Mouse (Mus musculus) megakaryocyte, embryonic 14.5 days (primary cell): ENCODE data around the gene Astn1. TPM values are rescaled to one million over a fixed set of nuclear protein-coding genes. Genes with fewer than 3 reads are reported as not detected.

ENCODE experiments used
- H3K27me3 ChIP-seq: replicated peaks from 2 replicates; pipeline ENCODE3; 2012; ENCODE audit warnings: inconsistent platforms
- H3K36me3 ChIP-seq: replicated peaks from 2 replicates; pipeline ENCODE3; 2012; ENCODE audit warnings: low read length, inconsistent platforms, mixed read lengths
- H3K4me1 ChIP-seq: 2 replicates; pipeline ENCODE4 v1.6.1; 2012; ENCODE audit warnings: inconsistent platforms
- H3K4me3 ChIP-seq: replicated peaks from 2 replicates; pipeline ENCODE3; 2012; ENCODE audit warnings: moderate library complexity, mild to moderate bottlenecking, inconsistent platforms
- H3K9me3 ChIP-seq: 2 replicates; pipeline ENCODE4 v1.6.1; 2012; ENCODE audit warnings: inconsistent platforms
- FLI1 ChIP-seq: IDR thresholded peaks from 2 replicates; pipeline ENCODE4 v1.6.1; 2012; ENCODE audit warnings: low read length, inconsistent platforms, mixed read lengths
- GATA1 ChIP-seq: IDR thresholded peaks from 3 replicates; pipeline ENCODE4 v1.6.1; 2012; ENCODE audit warnings: mixed read lengths, low read length, inconsistent platforms, borderline replicate concordance
- polyA plus RNA-seq: library from polyadenylated mRNA; stranded (reverse); fragments of >175 nt; gene quantifications from 2 replicates; pipeline ENCODE4 v1.2.3, GENCODE M21; 2012; ENCODE audit warnings: low replicate concordance; ENCODE audit not compliant: insufficient read depth

Astn1 gene
- polyA plus RNA-seq, 1 experiment, result not detected

DNA sequence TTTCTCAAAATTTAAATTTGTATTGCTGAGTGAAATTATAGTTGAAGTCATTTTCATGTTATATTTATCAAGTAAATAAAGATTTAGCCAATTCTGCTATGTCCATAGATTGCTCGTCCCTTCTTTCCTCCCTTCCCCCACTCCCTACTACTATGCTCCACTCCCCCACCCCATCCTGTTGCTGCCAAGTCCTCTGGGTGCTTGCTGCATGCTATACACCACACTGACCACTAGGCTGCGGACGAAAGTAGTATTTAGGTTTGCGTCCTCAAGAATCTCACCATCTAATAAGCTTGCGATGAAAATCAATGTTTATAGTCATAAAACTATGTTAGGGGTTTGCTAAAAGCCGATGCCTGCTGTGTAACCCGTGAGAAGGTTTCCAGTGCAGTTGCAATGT is 235.9 kb downstream of the Astn1 start:
- no peak for TF ChIP-seq GATA1
- no peak for TF ChIP-seq FLI1
- H3K9me3 ChIP-seq, result peaks cover 15% of the 10 kb centered on the region
- H3K4me3 ChIP-seq, result no peak overlapping the region
- no peaks in the 10 kb centered on the region for H3K36me3 ChIP-seq
- no peaks in the 10 kb centered on the region for H3K27me3 ChIP-seq
- no peaks in the 10 kb centered on the region for H3K4me1 ChIP-seq

DNA sequence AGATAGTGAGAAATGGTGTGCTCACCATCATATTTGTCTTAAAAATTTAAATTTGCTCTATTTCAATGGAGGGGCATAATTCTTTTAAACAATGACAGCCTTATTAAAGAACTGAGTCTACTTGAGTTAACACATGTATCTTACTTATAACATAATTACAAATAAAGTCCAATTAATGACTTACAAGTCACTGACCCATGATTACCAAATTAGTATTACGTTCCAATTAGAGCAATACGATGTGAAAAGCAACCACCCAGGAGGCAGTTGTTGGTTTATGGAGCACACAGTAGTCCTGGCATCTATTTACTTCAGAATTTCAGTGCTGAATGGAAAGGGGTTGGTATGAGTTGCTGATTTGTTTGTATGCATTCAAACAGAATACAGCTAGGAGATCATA is 237.4 kb downstream of the Astn1 start:
- Histone ChIP-seq H3K4me3 (no peak overlapping the region), H3K36me3 (no peaks in the 10 kb centered on the region), H3K4me1 (no peaks in the 10 kb centered on the region), H3K9me3 (peaks cover 15% of the 10 kb centered on the region), H3K27me3 (no peaks in the 10 kb centered on the region)
- TF ChIP-seq GATA1, result no peak
- no peak for TF ChIP-seq FLI1

DNA sequence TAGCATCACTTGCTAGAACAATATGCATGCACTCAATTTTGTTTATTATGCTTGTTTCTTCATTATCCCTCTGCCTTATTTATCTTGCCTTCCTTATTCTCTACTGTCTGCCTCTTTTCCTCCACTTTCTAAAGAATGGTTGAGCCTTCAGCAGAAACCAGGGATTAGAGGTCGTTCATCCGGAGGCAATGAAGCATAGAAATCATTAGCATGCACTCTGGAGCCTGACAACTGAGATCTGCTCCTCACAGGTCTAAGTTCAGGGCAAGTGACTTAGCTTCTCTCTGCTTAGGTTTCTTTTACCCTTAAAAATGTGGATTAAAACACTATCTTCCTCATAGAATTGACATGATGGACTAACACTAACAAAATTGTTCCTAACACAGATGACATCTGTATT is 241.0 kb downstream of the Astn1 start:
- no peak for TF ChIP-seq FLI1

DNA sequence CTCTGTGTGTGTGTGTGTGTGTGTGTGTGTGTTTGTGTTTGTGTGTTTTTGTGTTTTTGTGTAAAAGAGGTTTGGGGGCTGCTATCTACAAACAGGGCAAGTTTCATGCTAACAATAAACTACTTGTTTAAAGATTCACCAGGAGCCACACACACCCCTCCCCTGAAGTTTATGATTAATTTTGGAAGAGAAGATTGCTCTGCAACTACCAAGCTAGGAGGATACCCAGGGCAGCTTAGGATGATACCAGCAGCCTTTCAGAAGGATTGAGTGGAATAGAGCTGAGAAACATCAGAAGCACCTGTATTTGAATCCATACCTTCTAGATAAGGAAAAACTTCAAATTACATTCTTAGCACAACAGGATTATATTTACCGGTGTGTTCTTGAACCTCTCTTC is 242.1 kb downstream of the Astn1 start:
- H3K4me3 ChIP-seq, result no peak overlapping the region
- no peaks in the 10 kb centered on the region for H3K27me3 ChIP-seq
- no peaks in the 10 kb centered on the region for H3K36me3 ChIP-seq
- TF ChIP-seq FLI1 (no peak), GATA1 (no peak)
- no peaks in the 10 kb centered on the region for H3K4me1 ChIP-seq
- H3K9me3 ChIP-seq, result peaks cover 8% of the 10 kb centered on the region

More for the DNA sequence above, 241.0 kb downstream of the Astn1 start:
- Histone ChIP-seq H3K4me1 (no peaks in the 10 kb centered on the region), H3K4me3 (no peak overlapping the region), H3K36me3 (no peaks in the 10 kb centered on the region), H3K27me3 (no peaks in the 10 kb centered on the region), H3K9me3 (peaks cover 8% of the 10 kb centered on the region)

DNA sequence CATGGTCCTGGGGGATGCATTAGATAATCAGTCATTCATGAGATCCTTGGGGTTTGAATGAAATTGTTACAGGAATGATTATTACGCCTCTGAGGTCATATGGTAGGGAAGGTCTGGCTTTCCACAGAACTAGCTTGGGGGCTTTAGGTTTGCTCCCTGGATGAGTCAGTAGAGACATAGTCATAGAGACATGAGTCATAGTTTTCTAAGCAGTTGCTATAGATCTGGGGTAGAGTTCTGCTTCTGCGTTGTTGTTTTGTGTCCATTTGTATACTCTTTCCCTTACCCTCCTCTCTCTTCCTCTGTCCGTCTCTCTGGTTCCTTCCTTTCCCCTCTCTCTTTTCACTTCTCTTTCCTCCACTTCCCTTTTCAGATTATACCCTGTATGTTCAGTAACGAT is 243.5 kb downstream of the Astn1 start:
- Histone ChIP-seq H3K4me1 (no peaks in the 10 kb centered on the region), H3K9me3 (peaks cover 8% of the 10 kb centered on the region), H3K27me3 (no peaks in the 10 kb centered on the region), H3K36me3 (no peaks in the 10 kb centered on the region), H3K4me3 (no peak overlapping the region)
- TF ChIP-seq GATA1 (no peak), FLI1 (no peak)

DNA sequence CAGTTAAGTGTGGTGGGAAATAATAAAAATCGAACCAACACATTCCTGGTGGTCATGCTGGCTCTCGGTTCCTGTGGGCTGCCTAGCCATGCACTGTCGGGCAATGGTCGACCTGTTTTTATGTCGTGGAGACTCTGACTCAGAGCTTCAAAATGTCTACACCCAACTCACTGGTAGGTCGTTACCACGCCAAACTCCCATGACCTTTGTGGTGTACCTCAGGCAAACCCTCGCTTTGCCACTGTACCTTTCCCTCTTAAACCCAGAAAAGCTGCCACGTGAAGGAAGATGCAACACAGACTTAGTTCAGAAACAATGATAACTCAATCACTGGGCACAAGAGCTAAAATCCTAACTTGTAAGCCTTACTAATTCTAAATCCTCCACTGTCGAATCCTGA is 244.3 kb downstream of the Astn1 start:
- Histone ChIP-seq H3K4me3 (no peak overlapping the region), H3K36me3 (no peaks in the 10 kb centered on the region), H3K4me1 (no peaks in the 10 kb centered on the region), H3K9me3 (peaks cover 8% of the 10 kb centered on the region), H3K27me3 (no peaks in the 10 kb centered on the region)
- TF ChIP-seq GATA1 (no peak), FLI1 (no peak)

DNA sequence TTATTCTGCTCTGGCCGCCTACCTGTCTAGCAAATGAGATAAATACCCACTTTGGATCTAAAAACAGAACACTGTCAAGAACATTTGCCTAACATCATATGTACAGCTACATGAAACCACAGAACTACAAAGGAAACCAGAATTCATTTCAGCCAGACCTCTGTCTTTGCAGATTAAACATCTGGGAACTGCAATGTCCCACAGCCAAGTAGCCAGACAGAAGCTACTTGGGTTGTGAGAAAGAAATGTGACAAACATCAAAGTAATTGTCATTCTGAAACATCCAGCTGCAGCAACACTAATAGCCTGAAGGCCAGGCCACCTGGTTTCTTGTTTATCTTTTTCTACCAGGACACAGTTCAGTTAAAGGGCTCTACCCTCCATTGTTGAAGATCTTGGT is 245.1 kb downstream of the Astn1 start:
- Histone ChIP-seq H3K27me3 (no peaks in the 10 kb centered on the region), H3K36me3 (no peaks in the 10 kb centered on the region), H3K4me3 (no peak overlapping the region), H3K4me1 (no peaks in the 10 kb centered on the region), H3K9me3 (peaks cover 8% of the 10 kb centered on the region)
- TF ChIP-seq FLI1 (no peak), GATA1 (no peak)

DNA sequence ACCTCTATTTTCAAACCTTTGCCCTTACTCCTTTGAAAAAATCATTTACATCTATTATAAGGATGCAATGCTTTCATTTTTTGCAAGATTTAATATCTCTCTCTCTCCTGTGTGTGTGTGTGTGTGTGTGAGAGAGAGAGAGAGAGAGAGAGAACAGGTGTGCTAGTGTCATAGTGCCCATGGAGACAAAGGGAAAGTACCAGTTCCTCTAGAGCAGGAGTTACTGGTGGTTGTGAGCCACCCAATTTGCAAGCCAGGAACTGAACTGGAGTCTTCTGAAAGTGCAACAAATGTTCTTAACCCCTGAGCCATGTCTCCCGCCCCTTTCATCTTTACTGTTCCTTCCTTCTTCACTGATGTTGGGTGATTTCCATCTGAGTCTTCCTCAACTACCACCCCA is 253.1 kb downstream of the Astn1 start:
- no peak overlapping the region for H3K4me3 ChIP-seq
- no peaks in the 10 kb centered on the region for H3K4me1 ChIP-seq
- TF ChIP-seq FLI1 (no peak), GATA1 (no peak)
- H3K9me3 ChIP-seq, result 0 out of 2 replicates have a peak, but pooled peaks cover 4% of the 10 kb centered on the region
- no peaks in the 10 kb centered on the region for H3K27me3 ChIP-seq
- no peaks in the 10 kb centered on the region for H3K36me3 ChIP-seq

DNA sequence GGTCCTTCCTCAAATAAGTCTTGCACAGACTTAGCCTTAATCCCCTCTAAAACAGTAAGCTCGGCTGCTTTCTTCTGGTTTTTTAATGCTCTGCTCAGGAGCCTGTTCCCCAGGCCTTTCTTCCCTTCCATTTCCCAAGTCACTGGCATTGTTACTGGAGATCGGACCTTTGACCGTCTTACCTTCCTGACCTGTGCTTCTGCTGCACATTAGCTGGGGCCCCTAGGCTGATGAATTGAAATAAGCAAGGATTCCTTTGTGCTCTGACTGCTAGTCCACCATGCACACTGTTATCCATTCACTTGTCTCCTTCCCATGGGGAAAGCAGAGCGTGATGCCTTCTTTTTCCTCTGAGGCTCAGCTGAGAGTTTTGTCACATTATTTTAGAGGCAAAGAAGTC is 255.9 kb downstream of the Astn1 start:
- Histone ChIP-seq H3K4me1 (no peaks in the 10 kb centered on the region), H3K4me3 (no peak overlapping the region), H3K36me3 (no peaks in the 10 kb centered on the region), H3K9me3 (0 out of 2 replicates have a peak, but pooled peaks cover 8% of the 10 kb centered on the region), H3K27me3 (no peaks in the 10 kb centered on the region)
- TF ChIP-seq FLI1, result no peak
- no peak for TF ChIP-seq GATA1

DNA sequence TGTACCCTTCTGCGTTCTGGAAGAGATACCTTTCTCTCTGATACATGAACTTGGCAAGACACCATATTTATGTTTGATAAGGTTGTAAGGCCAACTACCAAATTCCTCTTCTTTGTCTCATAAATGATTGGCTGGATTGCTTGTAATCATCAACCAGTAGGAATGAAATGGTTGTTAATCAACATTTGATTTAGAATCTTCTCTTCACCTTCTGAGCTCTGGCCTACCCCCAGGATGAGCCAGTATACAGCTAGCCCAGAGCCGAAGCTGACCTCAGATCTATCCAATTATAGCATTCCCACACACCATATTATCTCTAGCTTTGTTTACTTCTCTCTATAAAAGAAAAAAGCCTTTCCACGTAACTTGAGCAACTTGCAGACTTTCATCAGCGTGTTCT is 270.9 kb downstream of the Astn1 start:
- Histone ChIP-seq H3K4me1 (no peaks in the 10 kb centered on the region), H3K36me3 (no peaks in the 10 kb centered on the region), H3K9me3 (0 out of 2 replicates have a peak, but pooled peaks cover 4% of the 10 kb centered on the region), H3K4me3 (no peak overlapping the region), H3K27me3 (no peaks in the 10 kb centered on the region)
- TF ChIP-seq FLI1 (no peak), GATA1 (no peak)

DNA sequence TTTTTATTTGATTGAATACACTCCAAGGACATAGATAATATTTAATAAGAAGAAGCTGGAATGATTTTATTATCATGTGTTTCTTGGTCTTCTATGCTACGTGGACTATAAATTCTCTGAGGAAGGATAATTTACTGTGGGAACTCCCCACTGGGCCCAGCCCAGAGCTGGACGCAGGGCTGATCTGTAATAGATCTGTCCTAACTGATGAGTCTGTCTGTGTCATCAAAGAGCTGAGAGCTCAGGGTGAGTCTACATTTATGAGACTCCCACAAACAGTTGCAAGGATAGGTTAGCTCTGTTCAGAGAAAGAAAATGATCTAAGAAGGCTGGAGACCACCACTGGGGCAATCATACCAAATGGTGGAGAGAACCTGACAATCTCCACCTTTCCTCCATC is 271.4 kb downstream of the Astn1 start:
- H3K4me3 ChIP-seq, result no peak overlapping the region

More for the DNA sequence above, 271.4 kb downstream of the Astn1 start:
- no peaks in the 10 kb centered on the region for H3K36me3 ChIP-seq
- no peaks in the 10 kb centered on the region for H3K4me1 ChIP-seq
- no peak for TF ChIP-seq FLI1
- TF ChIP-seq GATA1, result no peak
- H3K9me3 ChIP-seq, result 0 out of 2 replicates have a peak, but pooled peaks cover 4% of the 10 kb centered on the region
- no peaks in the 10 kb centered on the region for H3K27me3 ChIP-seq
